Mouse (Mus musculus): ENCODE results near the gene Plk1.

DNA sequence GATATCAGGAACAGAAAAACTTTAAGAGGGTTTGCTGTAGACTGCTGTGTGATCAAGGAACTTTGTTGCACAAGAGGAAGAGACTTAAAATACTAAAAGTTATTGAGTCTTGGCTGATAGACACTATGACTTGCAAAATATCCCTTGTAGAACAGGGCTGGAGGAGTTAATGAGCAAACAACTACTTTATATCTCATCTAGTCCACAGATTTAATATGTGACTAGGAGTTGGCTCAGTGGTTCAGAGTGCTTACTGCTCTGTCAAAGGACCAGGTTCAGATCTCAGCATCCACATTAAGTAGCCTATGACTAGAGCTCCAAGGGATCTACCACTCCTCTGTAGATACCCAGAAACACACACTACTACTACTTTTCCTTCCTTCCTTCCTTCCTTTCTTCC lies 22.2 kb upstream of the Plk1 start:
- no peak for TF ChIP-seq CTCF (IDR thresholded peaks at IDR 0.05; ENCODE audit: control insufficient read depth, insufficient read depth, insufficient replicate concordance, low read depth, low read length)
- TF ChIP-seq POLR2A (IDR thresholded peaks at IDR 0.05; ENCODE audit: control insufficient read depth, low read depth, low read length), result no peak

Data from testis, adult 2 months (tissue).